Mouse (Mus musculus): Measurements from ENCODE around the gene Ablim1. TPM values are rescaled to one million over a fixed set of nuclear protein-coding genes. Genes with fewer than 3 reads are reported as not detected.
A peak's percentile ranks its signal among the peaks of the same experiment; 100 is the strongest.

Gene Ablim1
- total RNA-seq, 2 experiments from 2014 or later: 489 to 510 TPM

GRCm38 (mm10) chr19:57010064-57010463 lies 304.7 kb downstream of the Ablim1 start:
- intact Hi-C loops (cut with DNase I): no loop called here
- DNase-seq: no peak

DNA sequence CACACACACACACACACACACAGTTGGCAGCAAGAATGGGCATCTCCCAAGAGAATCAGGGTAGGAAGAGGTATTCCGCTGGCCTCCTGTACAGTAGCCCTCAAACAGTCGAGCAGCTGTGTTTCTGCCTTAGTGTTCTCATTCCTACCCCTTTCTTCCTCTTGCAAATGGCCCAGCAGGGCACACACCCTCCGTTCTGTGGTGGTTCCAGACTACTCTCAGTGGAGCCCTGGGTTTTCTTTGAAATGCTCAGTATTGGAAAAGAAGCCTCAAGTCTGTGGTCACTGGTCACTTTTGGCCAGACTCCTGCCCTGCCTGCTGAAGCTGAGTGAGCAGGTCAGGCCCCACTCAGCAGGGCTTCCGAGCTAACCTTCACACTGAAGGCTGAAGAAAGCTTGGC lies 305.1 kb downstream of the Ablim1 start:
- no peak for DNase-seq
- intact Hi-C loops (cut with DNase I): loop anchor here (5.0 kb wide), 1 partner anchor 67 kb away; no protein-coding TSS in a partner anchor

DNA sequence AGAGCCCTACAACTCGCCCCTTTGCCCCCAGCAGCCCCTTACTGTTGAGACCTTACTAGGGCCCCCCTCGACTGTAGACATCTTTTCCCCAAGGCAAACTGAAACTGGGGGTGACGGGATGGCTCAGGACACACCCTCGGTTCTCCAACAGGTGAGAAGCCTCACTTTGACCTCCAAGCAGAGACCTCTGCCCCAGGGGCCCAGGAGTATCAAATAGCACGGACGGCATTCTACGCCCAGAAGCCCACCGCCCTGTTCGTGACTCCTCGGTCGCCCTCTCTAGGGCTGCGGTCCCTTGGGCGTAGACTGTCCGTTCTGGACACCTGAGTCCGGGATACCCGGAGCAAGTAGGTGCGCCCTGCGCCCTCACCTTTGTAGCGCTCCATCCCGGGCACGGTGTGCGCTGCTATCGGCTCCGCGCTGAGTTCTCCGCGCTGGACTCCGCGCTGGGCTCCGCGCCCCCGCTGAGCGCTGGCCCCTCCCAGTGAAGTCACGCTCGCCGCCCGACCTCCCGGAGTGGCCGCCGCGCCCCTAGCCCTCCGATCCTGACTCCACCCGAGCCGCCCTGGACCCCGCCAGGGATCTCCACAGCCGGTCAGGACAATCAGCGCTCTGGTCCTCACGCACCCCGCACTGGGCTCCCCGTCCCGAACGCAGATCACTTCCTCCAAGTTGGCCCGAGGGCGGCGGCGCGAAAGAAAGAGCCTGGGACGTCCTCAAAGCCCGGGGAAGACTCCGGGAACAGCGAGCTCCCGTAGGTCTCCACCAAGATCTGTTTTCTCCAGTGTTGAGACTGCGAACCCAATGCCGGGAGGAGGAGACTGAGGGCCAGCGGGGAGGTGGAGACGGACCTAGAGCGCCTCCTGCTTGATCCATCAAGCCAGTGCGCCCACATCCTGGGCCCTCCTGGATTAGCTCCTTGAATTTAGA lies 306.7 kb downstream of the Ablim1 start, which contains the start of gene Afap1l2:
Afap1l2 (minus strand) TSS at position 448 of the 930 bp plus-strand sequence.
- intact Hi-C loops (cut with DNase I): loop anchor here (1.0 to 5.0 kb wide), 2 partner anchors 66 to 88 kb away; no protein-coding TSS in a partner anchor
- peak; percentile 72 to 75 for DNase-seq

DNA sequence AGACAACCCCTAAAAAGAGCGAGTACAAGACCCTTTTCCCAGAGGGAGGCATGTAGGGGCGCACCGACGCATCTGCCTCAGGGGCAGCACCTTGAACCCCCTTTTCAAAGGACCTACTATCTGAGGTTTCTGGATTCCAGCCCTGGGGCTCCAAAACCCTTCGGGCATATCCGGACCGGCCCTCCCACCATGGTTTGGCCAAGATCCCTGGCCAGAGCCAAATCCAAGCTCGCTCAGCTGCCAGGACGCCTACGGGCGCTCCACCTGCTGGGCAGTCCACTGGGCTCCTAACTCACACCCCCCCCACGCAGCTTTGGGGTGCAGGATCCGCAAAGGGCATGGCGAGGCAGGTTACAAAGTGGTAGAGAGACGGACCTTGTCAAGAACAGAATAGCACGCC lies 307.4 kb downstream of the Ablim1 start:
- intact Hi-C loops (cut with DNase I): loop anchor here (5.0 kb wide), 1 partner anchor 65 kb away; no protein-coding TSS in a partner anchor
- peak; percentile 38 to 67 for DNase-seq

DNA sequence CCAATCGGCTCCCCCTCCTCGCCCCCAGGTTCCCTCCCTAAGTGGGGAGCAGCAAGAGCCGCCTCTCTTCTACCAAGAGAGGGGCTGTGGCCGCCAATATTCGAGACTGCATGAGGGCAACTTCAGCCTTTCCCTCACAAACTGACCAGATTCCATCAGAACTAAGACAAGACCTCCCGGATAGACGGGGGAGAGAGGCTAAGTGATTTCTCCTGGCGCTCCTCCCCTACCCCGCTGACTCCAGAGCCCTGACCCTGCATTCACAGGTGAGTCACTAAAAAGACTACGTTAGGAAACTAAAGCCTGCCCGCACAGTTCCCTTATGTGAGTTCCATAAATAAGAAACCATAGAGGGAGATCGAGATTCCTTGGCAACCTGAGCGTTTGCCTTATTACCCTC lies 307.9 kb downstream of the Ablim1 start:
- intact Hi-C loops (cut with DNase I): loop anchor here (5.0 kb wide), 1 partner anchor 65 kb away; no protein-coding TSS in a partner anchor
- no peak for DNase-seq

GRCm38 (mm10) chr19:57005062-57005461 lies 309.7 kb downstream of the Ablim1 start:
- DNase-seq: peak; percentile 76 to 77
- intact Hi-C loops (cut with DNase I): loop anchor here (5.0 kb wide), 1 partner anchor 63 kb away; no protein-coding TSS in a partner anchor

- intact Hi-C loops (cut with DNase I): no loop called here
- peak; percentile 22 to 35 for DNase-seq
Measured at GRCm38 (mm10) chr19:57003460-57003810, 311.3 kb downstream of the Ablim1 start.

DNA sequence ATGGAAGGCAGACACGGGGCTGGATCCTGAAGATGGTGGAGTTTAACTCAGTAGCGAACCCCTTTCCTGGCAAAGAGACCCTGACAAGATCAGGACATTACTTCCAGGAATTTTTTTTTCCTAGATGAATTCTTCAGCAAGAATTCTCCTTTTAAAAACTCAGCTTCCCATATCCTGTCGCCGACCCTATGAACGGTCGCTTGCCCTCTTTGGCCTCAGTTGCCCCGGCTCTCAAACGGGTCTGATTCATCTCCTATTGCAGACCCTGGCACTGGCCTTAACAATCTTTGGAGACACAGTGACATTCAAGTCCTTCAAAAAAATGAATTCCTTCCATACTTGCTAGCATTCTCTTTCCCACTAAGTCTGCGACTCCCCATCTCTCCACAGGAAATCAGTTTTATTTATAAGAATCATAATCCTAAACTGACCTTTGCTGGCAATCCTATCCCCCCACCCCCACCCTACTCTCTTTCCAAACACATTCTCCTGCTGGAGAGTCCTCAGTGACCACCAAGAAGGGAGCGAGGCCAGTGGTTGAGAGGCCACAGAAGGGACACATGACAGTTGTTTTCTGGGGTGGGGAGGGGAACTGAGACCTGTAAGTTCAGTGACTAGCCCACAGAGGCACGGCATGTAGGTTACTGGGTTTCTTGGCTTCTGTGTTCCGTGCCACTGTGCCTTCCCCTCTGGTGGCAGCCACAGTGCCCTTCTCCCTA lies 311.8 kb downstream of the Ablim1 start:
- DNase-seq: no peak
- intact Hi-C loops (cut with DNase I): no loop called here

GRCm38 (mm10) chr19:57001926-57002325 lies 312.8 kb downstream of the Ablim1 start:
- intact Hi-C loops (cut with DNase I): no loop called here
- DNase-seq: no peak

- intact Hi-C loops (cut with DNase I): no loop called here
- no peak for DNase-seq
Measured at GRCm38 (mm10) chr19:57000592-57000991, 314.1 kb downstream of the Ablim1 start.

GRCm38 (mm10) chr19:56999781-57000180 lies 314.9 kb downstream of the Ablim1 start:
- intact Hi-C loops (cut with DNase I): no loop called here
- DNase-seq: no peak

- intact Hi-C loops (cut with DNase I): no loop called here
- no peak for DNase-seq
Measured at GRCm38 (mm10) chr19:56998910-56999309, 315.8 kb downstream of the Ablim1 start.

DNA sequence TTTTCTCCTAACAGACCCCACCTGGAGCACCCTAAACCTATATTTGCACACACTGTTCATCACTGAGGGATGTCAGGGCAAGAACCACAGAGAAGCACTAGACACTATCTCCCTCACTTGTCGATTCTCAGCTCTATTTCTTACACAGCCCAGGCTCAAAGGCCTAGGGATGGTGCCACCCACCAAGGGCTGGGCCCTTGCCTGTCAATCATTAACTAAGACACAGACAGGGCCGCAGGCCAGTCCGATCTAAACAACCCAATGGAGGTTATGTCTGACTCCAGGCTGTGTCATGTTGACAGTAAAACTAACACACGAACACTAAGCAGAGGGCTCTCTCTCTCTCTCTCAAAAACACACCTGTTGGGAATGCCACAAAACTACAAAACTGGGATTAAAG lies 316.4 kb downstream of the Ablim1 start:
- intact Hi-C loops (cut with DNase I): no loop called here
- no peak for DNase-seq

- intact Hi-C loops (cut with DNase I): no loop called here
Measured at GRCm38 (mm10) chr19:56997164-56997599, 317.5 kb downstream of the Ablim1 start.

GRCm38 (mm10) chr19:56995441-56995840 lies 319.3 kb downstream of the Ablim1 start:
- DNase-seq: no peak

More at GRCm38 (mm10) chr19:56997164-56997599, 317.5 kb downstream of the Ablim1 start:
- peak; percentile 22 to 25 for DNase-seq

GRCm38 (mm10) chr19:56994653-56995052 lies 320.1 kb downstream of the Ablim1 start:
- intact Hi-C loops (cut with DNase I): no loop called here
- no peak for DNase-seq

More at GRCm38 (mm10) chr19:56995441-56995840, 319.3 kb downstream of the Ablim1 start:
- intact Hi-C loops (cut with DNase I): no loop called here

GRCm38 (mm10) chr19:56993763-56994162 lies 321.0 kb downstream of the Ablim1 start:
- DNase-seq: no peak
- intact Hi-C loops (cut with DNase I): no loop called here

DNA sequence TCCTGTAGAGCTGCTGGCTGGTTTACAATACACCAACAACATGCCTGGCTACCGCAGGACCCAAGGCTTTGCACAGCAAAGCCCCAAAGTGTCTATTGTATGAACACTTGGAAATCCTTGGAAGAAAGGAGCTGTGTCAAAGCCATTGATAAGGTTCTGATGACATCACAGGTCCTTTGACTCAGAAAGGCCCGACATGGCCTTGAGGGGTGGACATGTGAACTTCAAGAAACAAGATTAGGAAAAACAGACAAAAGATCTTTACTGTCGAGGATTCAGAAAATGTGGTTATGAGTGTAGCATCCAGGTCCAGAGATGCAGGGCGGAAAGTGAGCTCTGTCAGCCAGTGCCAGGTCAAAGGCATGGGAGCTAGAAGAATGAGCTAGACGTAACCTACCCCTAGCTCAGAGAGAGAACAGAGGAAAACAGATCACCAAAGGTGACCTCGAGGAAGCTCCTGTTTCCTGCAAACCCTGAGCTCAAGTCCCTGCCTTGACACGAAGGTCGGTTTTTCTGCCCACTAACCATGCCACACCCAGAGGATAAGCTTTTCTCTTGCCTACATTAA lies 321.7 kb downstream of the Ablim1 start:
- DNase-seq: no peak
- intact Hi-C loops (cut with DNase I): no loop called here

GRCm38 (mm10) chr19:56990367-56991111 lies 324.2 kb downstream of the Ablim1 start:
- intact Hi-C loops (cut with DNase I): no loop called here
- no peak for DNase-seq

DNA sequence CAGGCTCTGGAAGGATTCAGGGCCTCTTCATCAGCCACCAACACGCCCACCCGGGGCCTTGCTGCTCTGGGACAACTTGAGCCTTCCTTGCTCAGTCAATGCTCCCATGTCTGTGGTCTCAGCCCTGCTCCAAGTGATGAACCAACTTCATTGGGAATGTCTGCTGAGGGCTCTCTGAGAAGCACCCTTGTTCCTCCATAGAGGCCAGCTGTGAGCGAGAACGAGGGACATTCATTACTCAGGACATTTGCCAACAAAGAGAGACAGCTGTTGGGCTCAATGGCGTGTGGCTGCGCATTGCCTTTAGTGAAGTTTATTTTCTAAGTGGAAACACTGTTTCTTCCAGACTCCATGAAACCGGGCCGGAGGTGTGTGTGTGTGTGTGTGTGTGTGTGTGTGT lies 325.5 kb downstream of the Ablim1 start:
- intact Hi-C loops (cut with DNase I): no loop called here
- DNase-seq: peak in 1 of 2 experiments; percentile 33
